Mouse (Mus musculus): ENCODE data around the gene C1s2. TPM values are rescaled to one million over a fixed set of nuclear protein-coding genes. Genes with fewer than 3 reads are reported as not detected.

C1s2 gene
- polyA plus RNA-seq, 1 experiment from 2014 or later = not detected

- H3K9me3 ChIP-seq (replicated peaks; ENCODE audit: control insufficient read depth, low read length) = no peaks in the 10 kb centered on the region
- ATAC-seq (replicated peaks; ENCODE audit: insufficient number of reproducible peaks, low FRiP score, low TSS enrichment) = no peak
Observed at GRCm38 (mm10) chr6:124670281-124670900, 34.5 kb upstream of the C1s2 start.

GRCm38 (mm10) chr6:124669234-124669859, 33.5 kb upstream of the C1s2 start:
- H3K4me3 ChIP-seq (ENCODE audit: low read depth, low read length) = no peak overlapping the region
- ATAC-seq (replicated peaks; ENCODE audit: insufficient number of reproducible peaks, low FRiP score, low TSS enrichment) = no peak

More at GRCm38 (mm10) chr6:124670281-124670900, 34.5 kb upstream of the C1s2 start:
- Histone ChIP-seq H3K4me1 (ENCODE audit: control insufficient read depth, insufficient read depth, low read length) (no peaks in the 10 kb centered on the region), H3K9ac (ENCODE audit: low read depth, low read length) (no peak overlapping the region), H3K36me3 (ENCODE audit: control insufficient read depth, insufficient read depth, low read length) (no peaks in the 10 kb centered on the region), H3K27ac (ENCODE audit: low read depth, low read length) (no peak overlapping the region), H3K27me3 (ENCODE audit: control insufficient read depth, insufficient read depth, low read length) (no peaks in the 10 kb centered on the region), H3K4me2 (no peak overlapping the region), H3K4me3 (ENCODE audit: low read depth, low read length) (no peak overlapping the region)
- 82% methylated on average over 7 of the region's 7 CpGs for WGBS (ENCODE audit: insufficient replicate concordance)

GRCm38 (mm10) chr6:124665011-124665410, 29.1 kb upstream of the C1s2 start:
- Histone ChIP-seq H3K27me3 (ENCODE audit: control insufficient read depth, insufficient read depth, low read length) (no peaks in the 10 kb centered on the region), H3K9me3 (replicated peaks; ENCODE audit: control insufficient read depth, low read length) (no peaks in the 10 kb centered on the region), H3K27ac (ENCODE audit: low read depth, low read length) (no peak overlapping the region), H3K4me2 (no peak overlapping the region), H3K9ac (ENCODE audit: low read depth, low read length) (no peak overlapping the region), H3K36me3 (ENCODE audit: control insufficient read depth, insufficient read depth, low read length) (no peaks in the 10 kb centered on the region), H3K4me3 (ENCODE audit: low read depth, low read length) (no peak overlapping the region), H3K4me1 (ENCODE audit: control insufficient read depth, insufficient read depth, low read length) (peaks cover 4% of the 10 kb centered on the region; the same call in 1 of the 2 replicates)
- ATAC-seq (replicated peaks; ENCODE audit: insufficient number of reproducible peaks, low FRiP score, low TSS enrichment) = no peak
- WGBS (ENCODE audit: insufficient replicate concordance) = 92% methylated on average over 10 of the region's 10 CpGs

More at GRCm38 (mm10) chr6:124669234-124669859, 33.5 kb upstream of the C1s2 start:
- no peaks in the 10 kb centered on the region for H3K9me3 ChIP-seq (replicated peaks; ENCODE audit: control insufficient read depth, low read length)
- H3K27me3 ChIP-seq (ENCODE audit: control insufficient read depth, insufficient read depth, low read length) = no peaks in the 10 kb centered on the region
- H3K27ac ChIP-seq (ENCODE audit: low read depth, low read length) = no peak overlapping the region
- H3K36me3 ChIP-seq (ENCODE audit: control insufficient read depth, insufficient read depth, low read length) = no peaks in the 10 kb centered on the region
- H3K4me1 ChIP-seq (ENCODE audit: control insufficient read depth, insufficient read depth, low read length) = no peaks in the 10 kb centered on the region
- H3K9ac ChIP-seq (ENCODE audit: low read depth, low read length) = no peak overlapping the region
- no peak overlapping the region for H3K4me2 ChIP-seq
- WGBS (ENCODE audit: insufficient replicate concordance) = 72% methylated on average over 11 of the region's 11 CpGs

- ATAC-seq (replicated peaks; ENCODE audit: insufficient number of reproducible peaks, low FRiP score, low TSS enrichment) = no peak
- H3K9ac ChIP-seq (ENCODE audit: low read depth, low read length) = no peak overlapping the region
- peaks cover 4% of the 10 kb centered on the region; the same call in 1 of the 2 replicates for H3K4me1 ChIP-seq (ENCODE audit: control insufficient read depth, insufficient read depth, low read length)
- H3K4me3 ChIP-seq (ENCODE audit: low read depth, low read length) = no peak overlapping the region
- no peaks in the 10 kb centered on the region for H3K9me3 ChIP-seq (replicated peaks; ENCODE audit: control insufficient read depth, low read length)
- H3K4me2 ChIP-seq = peak overlapping the region; percentile 91
- WGBS (ENCODE audit: insufficient replicate concordance) = 82% methylated on average over 7 of the region's 7 CpGs
- no peaks in the 10 kb centered on the region for H3K36me3 ChIP-seq (ENCODE audit: control insufficient read depth, insufficient read depth, low read length)
- no peaks in the 10 kb centered on the region for H3K27me3 ChIP-seq (ENCODE audit: control insufficient read depth, insufficient read depth, low read length)
- no peak overlapping the region for H3K27ac ChIP-seq (ENCODE audit: low read depth, low read length)
Observed at GRCm38 (mm10) chr6:124664256-124664655, 28.4 kb upstream of the C1s2 start.

- no peak overlapping the region for H3K27ac ChIP-seq (ENCODE audit: low read depth, low read length)
- no peaks in the 10 kb centered on the region for H3K36me3 ChIP-seq (ENCODE audit: control insufficient read depth, insufficient read depth, low read length)
- ATAC-seq (replicated peaks; ENCODE audit: insufficient number of reproducible peaks, low FRiP score, low TSS enrichment) = no peak
- WGBS (ENCODE audit: insufficient replicate concordance) = 13% methylated on average over 13 of the region's 13 CpGs
- H3K4me2 ChIP-seq = peak overlapping the region; percentile 91
- H3K4me3 ChIP-seq (ENCODE audit: low read depth, low read length) = peak overlapping the region; percentile 81
- H3K9ac ChIP-seq (ENCODE audit: low read depth, low read length) = peak overlapping the region; percentile 78
- H3K9me3 ChIP-seq (replicated peaks; ENCODE audit: control insufficient read depth, low read length) = no peaks in the 10 kb centered on the region
- H3K4me1 ChIP-seq (ENCODE audit: control insufficient read depth, insufficient read depth, low read length) = peaks cover 4% of the 10 kb centered on the region; the same call in 1 of the 2 replicates
- no peaks in the 10 kb centered on the region for H3K27me3 ChIP-seq (ENCODE audit: control insufficient read depth, insufficient read depth, low read length)
Observed at GRCm38 (mm10) chr6:124663424-124663795, 27.5 kb upstream of the C1s2 start.

- H3K9ac ChIP-seq (ENCODE audit: low read depth, low read length) = peak within 1 kb of the TSS; percentile 78
- peak within 1 kb of the TSS; percentile 81 for H3K4me3 ChIP-seq (ENCODE audit: low read depth, low read length)
- peak; percentile 99 for ATAC-seq (replicated peaks; ENCODE audit: insufficient number of reproducible peaks, low FRiP score, low TSS enrichment)
- H3K27me3 ChIP-seq (ENCODE audit: control insufficient read depth, insufficient read depth, low read length) = no peaks in the 10 kb centered on the region
- no peaks in the 10 kb centered on the region for H3K9me3 ChIP-seq (replicated peaks; ENCODE audit: control insufficient read depth, low read length)
- peaks cover 4% of the 10 kb centered on the region; the same call in 1 of the 2 replicates for H3K4me1 ChIP-seq (ENCODE audit: control insufficient read depth, insufficient read depth, low read length)
- no peaks in the 10 kb centered on the region for H3K36me3 ChIP-seq (ENCODE audit: control insufficient read depth, insufficient read depth, low read length)
- peak within 1 kb of the TSS; percentile 91 for H3K4me2 ChIP-seq
- H3K27ac ChIP-seq (ENCODE audit: low read depth, low read length) = peak within 1 kb of the TSS; percentile 75
- under 1% methylated on average over 50 of the region's 87 CpGs for WGBS (ENCODE audit: insufficient replicate concordance)
Observed at GRCm38 (mm10) chr6:124662477-124663423, 26.9 kb upstream of the C1s2 start, which contains the start of gene Lpcat3. Gene Lpcat3 (plus strand): TSS chr6:124663027.

GRCm38 (mm10) chr6:124661995-124662394, 26.1 kb upstream of the C1s2 start:
- no peaks in the 10 kb centered on the region for H3K36me3 ChIP-seq (ENCODE audit: control insufficient read depth, insufficient read depth, low read length)
- peak overlapping the region; percentile 81 for H3K4me3 ChIP-seq (ENCODE audit: low read depth, low read length)
- H3K27ac ChIP-seq (ENCODE audit: low read depth, low read length) = peak overlapping the region; percentile 75
- H3K4me2 ChIP-seq = peak overlapping the region; percentile 91
- no peaks in the 10 kb centered on the region for H3K27me3 ChIP-seq (ENCODE audit: control insufficient read depth, insufficient read depth, low read length)
- WGBS (ENCODE audit: insufficient replicate concordance) = 31% methylated on average over 6 of the region's 6 CpGs
- peak overlapping the region; percentile 78 for H3K9ac ChIP-seq (ENCODE audit: low read depth, low read length)
- ATAC-seq (replicated peaks; ENCODE audit: insufficient number of reproducible peaks, low FRiP score, low TSS enrichment) = no peak
- H3K4me1 ChIP-seq (ENCODE audit: control insufficient read depth, insufficient read depth, low read length) = peaks cover 4% of the 10 kb centered on the region; the same call in 1 of the 2 replicates
- no peaks in the 10 kb centered on the region for H3K9me3 ChIP-seq (replicated peaks; ENCODE audit: control insufficient read depth, low read length)

GRCm38 (mm10) chr6:124661156-124661806, 25.4 kb upstream of the C1s2 start:
- Histone ChIP-seq H3K4me1 (ENCODE audit: control insufficient read depth, insufficient read depth, low read length) (peaks cover 4% of the 10 kb centered on the region; the same call in 1 of the 2 replicates), H3K27me3 (ENCODE audit: control insufficient read depth, insufficient read depth, low read length) (no peaks in the 10 kb centered on the region), H3K4me2 (no peak overlapping the region), H3K27ac (ENCODE audit: low read depth, low read length) (no peak overlapping the region), H3K9ac (ENCODE audit: low read depth, low read length) (no peak overlapping the region), H3K36me3 (ENCODE audit: control insufficient read depth, insufficient read depth, low read length) (no peaks in the 10 kb centered on the region), H3K4me3 (ENCODE audit: low read depth, low read length) (no peak overlapping the region), H3K9me3 (replicated peaks; ENCODE audit: control insufficient read depth, low read length) (no peaks in the 10 kb centered on the region)
- no peak for ATAC-seq (replicated peaks; ENCODE audit: insufficient number of reproducible peaks, low FRiP score, low TSS enrichment)
- WGBS (ENCODE audit: insufficient replicate concordance) = 91% methylated on average over 4 of the region's 4 CpGs
